Mouse (Mus musculus): ENCODE data around the gene Tcf19. TPM values are rescaled to one million over a fixed set of nuclear protein-coding genes. Genes with fewer than 3 reads are reported as not detected.

Tcf19 gene
- 14.2 and 17.4 TPM in 2 replicates for polyA plus RNA-seq (2015; fragmentation: Nextera tagmentation; extraction: Ambion mirVana)

DNA sequence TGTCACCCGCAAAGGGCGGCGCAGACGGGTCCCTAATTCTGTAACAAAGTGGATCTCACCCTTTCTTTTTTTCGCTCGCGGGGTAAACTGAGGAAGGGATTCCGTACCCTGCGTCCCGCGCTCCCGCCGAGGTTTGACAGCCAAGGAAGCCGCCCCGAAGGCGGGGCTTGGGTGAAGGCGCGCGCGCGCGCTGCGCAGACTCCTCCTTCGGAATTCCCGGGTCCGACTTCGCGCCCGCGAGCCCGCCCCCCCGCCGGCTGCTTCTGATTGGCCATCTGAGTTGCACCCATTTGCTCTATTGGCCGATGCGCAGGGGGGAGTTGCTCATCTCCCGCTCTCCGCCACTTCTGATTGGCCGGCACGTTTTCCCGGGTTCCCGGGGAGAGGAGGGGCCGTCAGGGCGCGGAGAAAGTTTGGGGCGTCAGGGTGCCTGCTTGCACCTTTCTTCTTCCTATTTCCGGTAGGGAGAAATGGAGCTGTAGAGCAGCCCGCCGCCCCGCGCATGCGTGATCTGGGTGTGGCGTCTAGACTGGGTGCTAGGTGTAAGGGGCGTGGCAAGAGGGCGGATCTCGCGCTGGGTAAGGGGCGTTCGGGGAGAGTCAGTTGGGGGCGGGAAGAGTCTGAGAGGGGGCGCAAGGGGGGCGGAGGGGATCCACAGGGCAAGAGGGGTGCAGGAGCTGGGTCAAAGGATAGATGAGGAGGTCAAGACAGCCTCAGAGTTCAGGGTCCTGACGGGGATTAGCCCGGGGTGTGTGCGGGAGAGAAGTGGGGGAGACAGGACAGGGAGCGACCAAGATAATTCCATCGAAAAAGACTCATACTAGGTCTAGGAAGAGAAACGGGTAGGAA is at the start of gene Tcf19, which contains the start of gene Cchcr1:
Gene Tcf19 (minus strand): TSS at position 173 of the 849 bp plus-strand sequence.
Gene Cchcr1 (plus strand): TSS at position 449 of the 849 bp plus-strand sequence.
- Histone ChIP-seq H3K4me3 (ENCODE audit: low read depth, low read length) (peak within 1 kb of the TSS; percentile 52), H3K27me3 (replicated peaks; ENCODE audit: insufficient read depth, low read length) (no peaks in the 10 kb centered on the region), H3K4me1 (ENCODE audit: insufficient read depth, low read depth, low read length) (peaks cover 9% of the 10 kb centered on the region; the same call in 1 of the 2 replicates), H3K36me3 (ENCODE audit: insufficient read depth, low read length) (0 out of 2 replicates have a peak, but pooled peaks cover 4% of the 10 kb centered on the region), H3K9me3 (ENCODE audit: low read length) (no peaks in the 10 kb centered on the region), H3K4me2 (replicated peaks; ENCODE audit: low read depth, low read length) (peak within 1 kb of the TSS; percentile 90), H3K27ac (ENCODE audit: low read length) (peak within 1 kb of the TSS; percentile 17), H3K9ac (replicated peaks; ENCODE audit: low read depth) (peak within 1 kb of the TSS; percentile 44)
- DNase-seq (ENCODE audit: low spot score) (peak; percentile 99), ATAC-seq (peak; percentile 98)
- peak; percentile 68; the same call in 1 of the 2 replicates for TF ChIP-seq EP300 (IDR thresholded peaks at IDR 0.05)
- no peak for TF ChIP-seq CTCF (IDR thresholded peaks at IDR 0.05)
- WGBS: 1% methylated on average over 65 of the region's 67 CpGs

DNA sequence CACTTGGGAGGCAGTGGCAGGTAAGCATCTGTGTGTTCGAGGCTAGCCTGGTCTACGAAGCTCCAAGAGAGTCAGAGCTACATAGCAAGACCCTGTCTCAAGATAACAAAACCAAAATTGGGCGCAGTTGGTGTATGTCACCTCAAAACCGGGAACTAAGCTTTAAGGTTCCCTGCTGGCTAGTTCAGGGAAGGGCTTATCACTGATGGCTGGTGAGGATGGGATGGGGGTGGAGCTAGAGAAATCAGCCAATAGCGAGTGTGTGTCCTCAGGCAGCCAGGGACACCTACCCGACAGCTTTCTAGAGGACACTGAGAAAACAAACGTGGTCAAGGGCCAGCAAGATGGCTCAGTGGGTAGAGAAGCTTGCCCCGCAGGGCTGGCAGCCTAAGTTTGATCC is 41.6 kb upstream of the Tcf19 start:
- no peak overlapping the region for H3K9ac ChIP-seq (replicated peaks; ENCODE audit: low read depth)
- H3K4me2 ChIP-seq (replicated peaks; ENCODE audit: low read depth, low read length): no peak overlapping the region
- no peaks in the 10 kb centered on the region for H3K4me1 ChIP-seq (ENCODE audit: insufficient read depth, low read depth, low read length)
- no peaks in the 10 kb centered on the region for H3K27me3 ChIP-seq (replicated peaks; ENCODE audit: insufficient read depth, low read length)
- no peak for DNase-seq (ENCODE audit: low spot score)
- no peak for ATAC-seq
- H3K4me3 ChIP-seq (ENCODE audit: low read depth, low read length): no peak overlapping the region
- 50% methylated on average over 8 of the region's 8 CpGs for WGBS
- no peaks in the 10 kb centered on the region for H3K36me3 ChIP-seq (ENCODE audit: insufficient read depth, low read length)
- H3K9me3 ChIP-seq (ENCODE audit: low read length): no peaks in the 10 kb centered on the region
- H3K27ac ChIP-seq (ENCODE audit: low read length): no peak overlapping the region
- TF ChIP-seq EP300 (IDR thresholded peaks at IDR 0.05) (no peak), CTCF (IDR thresholded peaks at IDR 0.05) (no peak)

DNA sequence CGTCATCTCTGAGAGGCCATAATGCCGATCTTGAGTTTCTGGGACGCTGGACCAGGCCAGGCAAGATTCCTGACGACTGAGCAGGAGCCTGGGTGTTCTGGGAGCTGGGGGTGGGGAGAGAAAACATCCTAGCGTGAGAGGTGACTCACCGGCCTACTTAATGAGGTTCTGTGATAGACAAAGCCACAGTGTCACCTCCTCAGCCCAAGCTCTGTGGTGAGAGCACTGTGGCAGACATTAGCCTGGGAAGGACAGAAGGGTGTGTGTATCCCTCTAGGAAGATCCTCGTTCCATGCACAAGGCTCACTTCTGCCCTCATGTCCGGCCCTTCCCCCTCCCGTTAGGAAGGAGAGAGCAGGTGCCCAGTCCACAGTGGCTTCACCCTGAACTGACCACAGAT is 40.7 kb upstream of the Tcf19 start:
- H3K27ac ChIP-seq (ENCODE audit: low read length): no peak overlapping the region
- ATAC-seq (peak; percentile 81), DNase-seq (ENCODE audit: low spot score) (peak; percentile 43)
- H3K4me3 ChIP-seq (ENCODE audit: low read depth, low read length): no peak overlapping the region
- no peaks in the 10 kb centered on the region for H3K4me1 ChIP-seq (ENCODE audit: insufficient read depth, low read depth, low read length)
- no peak overlapping the region for H3K9ac ChIP-seq (replicated peaks; ENCODE audit: low read depth)
- H3K27me3 ChIP-seq (replicated peaks; ENCODE audit: insufficient read depth, low read length): no peaks in the 10 kb centered on the region
- TF ChIP-seq CTCF (IDR thresholded peaks at IDR 0.05) (no peak), EP300 (IDR thresholded peaks at IDR 0.05) (no peak)
- no peak overlapping the region for H3K4me2 ChIP-seq (replicated peaks; ENCODE audit: low read depth, low read length)
- no peaks in the 10 kb centered on the region for H3K9me3 ChIP-seq (ENCODE audit: low read length)
- no peaks in the 10 kb centered on the region for H3K36me3 ChIP-seq (ENCODE audit: insufficient read depth, low read length)
- 49% methylated on average over 9 of the region's 9 CpGs for WGBS

DNA sequence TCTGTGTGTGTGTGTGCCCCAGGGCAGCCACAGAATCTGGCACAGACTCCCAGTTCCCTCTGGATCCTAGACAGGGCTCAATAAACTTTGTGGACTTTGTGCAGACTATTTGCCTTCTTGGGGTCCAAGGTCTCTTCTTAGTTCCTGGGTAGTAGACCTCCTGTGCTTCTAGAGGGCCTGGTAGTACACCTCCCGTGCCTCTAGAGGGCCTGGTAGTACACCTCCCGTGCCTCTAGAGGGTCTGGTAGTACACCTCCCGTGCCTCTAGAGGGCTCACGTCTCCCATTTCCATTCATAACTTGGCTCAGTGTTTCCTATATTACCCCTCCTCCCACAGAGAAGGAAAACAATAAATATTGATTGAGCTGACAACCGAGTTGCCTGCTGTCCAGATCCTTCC is 40.2 kb upstream of the Tcf19 start:
- Histone ChIP-seq H3K4me1 (ENCODE audit: insufficient read depth, low read depth, low read length) (no peaks in the 10 kb centered on the region), H3K27ac (ENCODE audit: low read length) (no peak overlapping the region), H3K27me3 (replicated peaks; ENCODE audit: insufficient read depth, low read length) (no peaks in the 10 kb centered on the region), H3K4me3 (ENCODE audit: low read depth, low read length) (no peak overlapping the region), H3K9ac (replicated peaks; ENCODE audit: low read depth) (no peak overlapping the region), H3K9me3 (ENCODE audit: low read length) (no peaks in the 10 kb centered on the region), H3K36me3 (ENCODE audit: insufficient read depth, low read length) (no peaks in the 10 kb centered on the region), H3K4me2 (replicated peaks; ENCODE audit: low read depth, low read length) (no peak overlapping the region)
- 23% methylated on average over 5 of the region's 5 CpGs for WGBS
- peak; percentile 78 for DNase-seq (ENCODE audit: low spot score)
- peak; percentile 92 for TF ChIP-seq CTCF (IDR thresholded peaks at IDR 0.05)
- no peak for TF ChIP-seq EP300 (IDR thresholded peaks at IDR 0.05)
- ATAC-seq: peak; percentile 73

DNA sequence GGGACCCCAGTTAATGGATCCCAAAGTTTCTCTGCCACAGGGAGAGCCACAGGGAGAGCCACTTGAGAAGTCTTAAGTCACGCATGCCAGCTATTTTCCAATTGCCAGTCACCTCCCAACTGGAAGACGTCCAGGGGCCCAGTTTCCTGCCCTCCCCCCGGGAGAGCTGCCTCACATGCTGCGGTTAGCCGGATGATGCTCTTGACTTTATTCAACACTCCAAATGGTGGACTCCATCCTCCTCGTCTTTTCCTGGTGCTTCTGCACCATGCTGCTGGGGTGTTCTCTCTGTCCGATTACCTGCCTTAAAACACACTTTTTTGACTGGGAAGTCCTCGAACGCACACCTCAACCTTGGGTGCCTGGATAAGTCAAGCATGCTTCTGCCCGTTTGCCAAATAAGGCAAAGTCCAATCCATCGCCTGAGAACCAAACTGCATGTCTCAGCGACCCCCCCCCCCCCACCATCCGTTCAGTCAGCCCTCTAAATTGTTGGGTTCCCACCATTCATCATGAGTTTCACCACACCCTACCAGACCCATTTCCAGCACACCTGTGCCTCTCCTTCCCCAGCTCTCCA is 39.7 kb upstream of the Tcf19 start:
- no peak overlapping the region for H3K4me3 ChIP-seq (ENCODE audit: low read depth, low read length)
- no peak for ATAC-seq
- WGBS: 78% methylated on average over 13 of the region's 13 CpGs
- H3K9me3 ChIP-seq (ENCODE audit: low read length): no peaks in the 10 kb centered on the region
- no peaks in the 10 kb centered on the region for H3K36me3 ChIP-seq (ENCODE audit: insufficient read depth, low read length)
- no peak for TF ChIP-seq EP300 (IDR thresholded peaks at IDR 0.05)
- no peak for TF ChIP-seq CTCF (IDR thresholded peaks at IDR 0.05)
- no peak overlapping the region for H3K4me2 ChIP-seq (replicated peaks; ENCODE audit: low read depth, low read length)
- H3K27me3 ChIP-seq (replicated peaks; ENCODE audit: insufficient read depth, low read length): no peaks in the 10 kb centered on the region
- no peaks in the 10 kb centered on the region for H3K4me1 ChIP-seq (ENCODE audit: insufficient read depth, low read depth, low read length)
- no peak for DNase-seq (ENCODE audit: low spot score)
- H3K9ac ChIP-seq (replicated peaks; ENCODE audit: low read depth): no peak overlapping the region
- no peak overlapping the region for H3K27ac ChIP-seq (ENCODE audit: low read length)

DNA sequence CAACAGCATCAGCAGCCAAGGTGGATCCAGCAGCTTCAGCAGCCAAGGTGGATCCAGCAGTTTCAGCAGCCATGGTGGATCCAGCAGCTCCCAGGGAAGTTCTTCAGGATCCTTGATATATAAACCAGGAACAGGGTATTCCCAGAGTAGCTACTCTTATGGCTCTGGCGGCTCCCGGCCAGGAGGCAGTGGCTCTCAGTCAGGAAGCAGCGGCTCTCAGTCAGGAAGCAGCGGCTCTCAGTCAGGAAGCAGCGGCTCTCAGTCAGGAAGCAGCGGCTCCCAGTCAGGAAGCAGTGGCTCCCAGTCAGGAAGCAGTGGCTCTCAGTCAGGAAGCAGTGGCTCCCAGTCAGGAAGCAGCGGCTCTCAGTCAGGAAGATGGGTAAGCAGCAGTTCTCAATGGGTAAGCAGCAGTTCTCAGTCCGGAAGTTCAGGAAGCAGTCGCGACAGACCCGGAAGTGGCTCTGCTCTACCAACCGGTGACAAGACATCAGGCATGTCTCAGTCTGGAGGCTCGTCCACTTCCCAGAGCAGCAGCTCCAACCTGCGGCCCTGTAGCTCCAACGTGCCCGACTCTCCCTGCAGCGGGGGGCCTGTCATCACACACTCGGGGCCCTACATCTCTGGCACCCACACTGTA is 38.3 kb upstream of the Tcf19 start:
- no peak for TF ChIP-seq CTCF (IDR thresholded peaks at IDR 0.05)
- no peak for TF ChIP-seq EP300 (IDR thresholded peaks at IDR 0.05)
- 87% methylated on average over 17 of the region's 18 CpGs for WGBS

More for the DNA sequence above, 38.3 kb upstream of the Tcf19 start:
- DNase-seq (ENCODE audit: low spot score) (no peak), ATAC-seq (no peak)
- no peak overlapping the region for H3K27ac ChIP-seq (ENCODE audit: low read length)
- no peak overlapping the region for H3K4me3 ChIP-seq (ENCODE audit: low read depth, low read length)
- H3K36me3 ChIP-seq (ENCODE audit: insufficient read depth, low read length): no peaks in the 10 kb centered on the region
- H3K4me2 ChIP-seq (replicated peaks; ENCODE audit: low read depth, low read length): no peak overlapping the region
- H3K9me3 ChIP-seq (ENCODE audit: low read length): no peaks in the 10 kb centered on the region
- H3K4me1 ChIP-seq (ENCODE audit: insufficient read depth, low read depth, low read length): peaks cover 4% of the 10 kb centered on the region
- no peak overlapping the region for H3K9ac ChIP-seq (replicated peaks; ENCODE audit: low read depth)
- H3K27me3 ChIP-seq (replicated peaks; ENCODE audit: insufficient read depth, low read length): no peaks in the 10 kb centered on the region
